Mouse (Mus musculus) lung, embryonic 16.5 days (tissue): ENCODE results near the gene Cmbl. TPM values are rescaled to one million over a fixed set of nuclear protein-coding genes. Genes with fewer than 3 reads are reported as not detected.
A peak's percentile ranks its signal among the peaks of the same experiment; 100 is the strongest.

Source experiments
- ATAC-seq: fragments of 200-750 bp; cut with Nextera tagmentation; 2 replicates; pipeline ENCODE4 v1.8.0; 2017; ENCODE audit warnings: low read depth, mild to moderate bottlenecking, moderate library complexity
- H3K27ac ChIP-seq: fragments of 300-500 bp; sonication (generic); 2 replicates; pipeline ENCODE4 v1.5.1; 2014; ENCODE audit warnings: mild to moderate bottlenecking, control low read depth, low read length
- H3K27me3 ChIP-seq: fragments of 300-500 bp; sonication (generic); 2 replicates; pipeline ENCODE4 v1.6.1; 2014; ENCODE audit warnings: low read depth, low read length, mixed read lengths; ENCODE audit not compliant: control insufficient read depth, insufficient read depth
- H3K36me3 ChIP-seq: fragments of 300-500 bp; sonication (generic); 2 replicates; pipeline ENCODE4 v1.6.1; 2014; ENCODE audit warnings: low read length; ENCODE audit not compliant: control insufficient read depth, insufficient read depth
- H3K4me1 ChIP-seq: fragments of 300-500 bp; sonication (generic); replicated peaks from 2 replicates; pipeline ENCODE4 v1.6.1; 2014; ENCODE audit warnings: low read length, mixed read lengths; ENCODE audit not compliant: control insufficient read depth, insufficient read depth
- H3K4me2 ChIP-seq: fragments of 300-500 bp; sonication (generic); 2 replicates; pipeline ENCODE4 v1.6.1; 2014; ENCODE audit warnings: low read depth, low read length, control low read depth
- H3K4me3 ChIP-seq: fragments of 300-500 bp; sonication (generic); 2 replicates; pipeline ENCODE4 v1.5.1; 2014; ENCODE audit warnings: mild to moderate bottlenecking, low read length, control low read depth
- H3K9ac ChIP-seq: fragments of 300-500 bp; sonication (generic); 2 replicates; pipeline ENCODE4 v1.6.1; 2014; ENCODE audit warnings: low read length, control low read depth
- H3K9me3 ChIP-seq: fragments of 300-500 bp; sonication (generic); 2 replicates; pipeline ENCODE4 v1.6.1; 2016; ENCODE audit warnings: low read length; ENCODE audit not compliant: control insufficient read depth
- WGBS: fragments of 180-500 bp; shearing (Covaris S2); extraction: QIAGEN DNeasy Blood & Tissue Kit; methylation state at CpG from one replicate; pipeline ENCODE4 v1.1.7; 2014; 5-methylcytosine and 5-hydroxymethylcytosine counted together
- polyA plus RNA-seq: library from polyadenylated mRNA; unstranded; fragments of >200 nt; fragmentation: Nextera tagmentation; extraction: Ambion mirVana; gene quantifications from 2 replicates; pipeline ENCODE4 v1.2.1, GENCODE M21; 2015

Gene Cmbl
- polyA plus RNA-seq, 1 experiment from 2014 or later, result 6.8 TPM

DNA sequence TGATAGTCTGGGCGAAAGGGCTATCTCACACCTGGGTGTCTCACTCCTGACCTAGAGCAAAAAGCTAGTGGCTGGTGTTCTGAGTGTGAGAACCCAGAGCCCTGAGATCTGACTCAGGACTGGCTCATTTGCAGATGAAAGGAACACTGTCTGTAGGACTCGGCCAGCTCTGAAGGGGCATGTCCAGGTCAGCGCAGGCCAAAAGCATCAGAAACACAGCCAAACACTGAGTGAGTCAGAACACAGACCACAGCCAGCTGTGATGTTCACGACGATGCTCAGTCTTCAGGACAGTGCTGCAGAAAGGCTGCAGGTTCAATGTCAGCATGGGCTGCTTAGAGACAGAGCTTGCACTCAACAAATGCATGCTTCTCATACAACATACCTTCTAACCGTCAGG lies 3.8 kb upstream of the Cmbl start:
- ATAC-seq, result no peak
- WGBS, result 79% methylated on average over 6 of the region's 6 CpGs

DNA sequence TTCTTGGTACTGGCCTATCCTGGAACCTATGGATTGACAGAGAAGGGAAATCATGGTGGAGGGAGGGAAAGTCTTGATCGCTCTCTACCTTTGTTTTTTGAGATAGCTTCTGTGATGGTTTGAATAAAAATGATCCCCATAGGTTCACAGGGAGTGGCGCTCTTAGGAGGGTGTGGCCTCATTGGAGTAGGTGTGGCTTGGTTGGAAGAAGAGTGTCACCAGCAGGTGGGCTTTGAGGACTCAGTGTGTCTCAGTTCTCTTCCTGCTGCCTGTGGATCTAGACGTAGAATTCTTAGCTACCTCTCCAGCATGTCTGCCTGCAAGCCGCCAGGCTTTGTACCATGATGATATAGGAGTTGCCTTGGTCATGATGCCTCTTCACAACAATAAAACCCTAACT lies 3.2 kb upstream of the Cmbl start:
- WGBS, result 92% methylated on average over 4 of the region's 4 CpGs
- ATAC-seq, result no peak
- H3K9ac ChIP-seq, result no peak overlapping the region

More for the DNA sequence above, 3.8 kb upstream of the Cmbl start:
- no peak overlapping the region for H3K4me3 ChIP-seq
- no peaks in the 10 kb centered on the region; the same call in 1 of the 2 replicates for H3K9me3 ChIP-seq
- H3K27me3 ChIP-seq, result no peaks in the 10 kb centered on the region
- H3K36me3 ChIP-seq, result no peaks in the 10 kb centered on the region
- H3K9ac ChIP-seq, result no peak overlapping the region
- peaks cover 10% of the 10 kb centered on the region for H3K4me1 ChIP-seq
- H3K27ac ChIP-seq, result no peak overlapping the region
- no peak overlapping the region for H3K4me2 ChIP-seq

DNA sequence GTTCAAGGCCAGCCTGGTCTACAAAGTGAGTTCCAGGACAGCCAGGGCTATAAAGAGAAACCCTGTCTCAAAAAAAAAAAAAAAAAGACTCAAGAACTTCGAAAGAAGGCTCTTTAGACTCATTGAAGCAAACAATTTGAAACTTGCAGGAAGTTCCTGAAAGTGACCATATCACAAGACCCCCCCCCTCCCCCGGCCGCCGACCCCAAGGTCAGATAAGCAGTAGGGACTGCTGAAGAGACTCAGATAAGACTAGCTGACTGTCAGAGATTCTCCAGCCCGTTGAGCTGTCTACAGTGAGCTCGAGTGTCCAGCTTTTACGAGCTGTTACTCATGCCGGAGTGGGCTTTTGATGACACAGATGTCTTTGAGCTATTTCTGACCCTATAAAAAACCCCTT lies 2.3 kb upstream of the Cmbl start:
- Histone ChIP-seq H3K27ac (no peak overlapping the region), H3K9ac (no peak overlapping the region)

More for the DNA sequence above, 3.2 kb upstream of the Cmbl start:
- H3K27ac ChIP-seq, result no peak overlapping the region
- no peak overlapping the region for H3K4me2 ChIP-seq
- H3K9me3 ChIP-seq, result no peaks in the 10 kb centered on the region; the same call in 1 of the 2 replicates
- H3K27me3 ChIP-seq, result no peaks in the 10 kb centered on the region
- H3K4me1 ChIP-seq, result peaks cover 10% of the 10 kb centered on the region
- H3K4me3 ChIP-seq, result no peak overlapping the region
- no peaks in the 10 kb centered on the region for H3K36me3 ChIP-seq

DNA sequence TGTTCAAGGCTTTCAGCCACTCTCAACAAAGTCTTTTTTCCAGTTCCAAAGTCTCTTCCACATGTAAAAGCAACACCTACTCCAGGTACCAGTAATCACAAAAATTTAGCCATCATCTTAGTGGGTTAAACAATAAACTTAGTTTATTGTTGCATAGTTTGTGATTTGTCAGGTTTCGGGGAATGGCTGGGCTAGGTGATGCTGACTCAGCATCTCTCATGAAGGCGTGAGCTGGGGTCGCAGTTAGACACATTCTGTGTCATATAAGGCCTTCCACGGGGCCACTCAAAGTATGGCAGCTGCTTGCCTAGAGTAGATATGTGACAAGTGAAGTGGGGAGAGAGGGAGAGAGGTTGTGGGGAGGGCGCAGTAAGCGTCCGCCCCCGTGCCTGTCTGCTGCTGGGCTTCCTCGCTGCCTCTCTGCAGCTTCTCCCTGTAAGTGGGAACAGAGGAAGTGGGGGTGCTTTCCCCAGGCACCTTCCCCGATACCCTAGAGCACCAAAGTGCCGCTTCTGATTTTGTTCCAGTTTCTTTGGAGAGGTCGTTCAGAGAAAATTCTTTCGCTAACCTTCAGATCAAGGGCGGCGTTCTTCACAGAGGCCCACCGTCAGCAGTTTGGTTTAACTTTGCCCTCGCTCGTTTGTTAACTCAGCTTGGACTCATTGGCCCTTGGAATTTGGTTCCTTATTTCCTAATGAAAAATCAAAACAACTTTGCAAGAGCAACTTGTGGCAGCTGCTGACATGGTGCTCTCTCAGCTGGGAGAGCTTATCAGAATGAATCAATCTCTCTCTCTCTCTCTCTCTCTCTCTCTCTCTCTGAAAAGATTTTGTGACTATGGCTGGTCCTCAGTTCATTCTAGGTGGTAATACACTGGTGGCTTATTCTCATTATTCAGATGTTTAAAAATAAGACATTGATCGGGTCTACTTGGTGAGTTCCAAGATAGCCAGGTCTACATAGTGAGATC lies 1.3 kb upstream of the Cmbl start:
- peak overlapping the region; percentile 23 for H3K4me2 ChIP-seq
- peak; percentile 41 for ATAC-seq
- WGBS, result 28% methylated on average over 19 of the region's 19 CpGs
- no peaks in the 10 kb centered on the region for H3K36me3 ChIP-seq
- H3K4me1 ChIP-seq, result peaks cover 17% of the 10 kb centered on the region
- no peaks in the 10 kb centered on the region for H3K27me3 ChIP-seq
- H3K9ac ChIP-seq, result no peak overlapping the region
- peak overlapping the region; percentile 14; the same call in 1 of the 2 replicates for H3K4me3 ChIP-seq
- no peaks in the 10 kb centered on the region; the same call in 1 of the 2 replicates for H3K9me3 ChIP-seq
- H3K27ac ChIP-seq, result peak overlapping the region; percentile 36

More for the DNA sequence above, 2.3 kb upstream of the Cmbl start:
- H3K9me3 ChIP-seq, result no peaks in the 10 kb centered on the region; the same call in 1 of the 2 replicates
- ATAC-seq, result no peak
- H3K4me3 ChIP-seq, result no peak overlapping the region
- WGBS, result 52% methylated on average over 8 of the region's 8 CpGs
- H3K4me1 ChIP-seq, result peaks cover 10% of the 10 kb centered on the region
- no peaks in the 10 kb centered on the region for H3K27me3 ChIP-seq
- H3K36me3 ChIP-seq, result no peaks in the 10 kb centered on the region
- H3K4me2 ChIP-seq, result no peak overlapping the region

DNA sequence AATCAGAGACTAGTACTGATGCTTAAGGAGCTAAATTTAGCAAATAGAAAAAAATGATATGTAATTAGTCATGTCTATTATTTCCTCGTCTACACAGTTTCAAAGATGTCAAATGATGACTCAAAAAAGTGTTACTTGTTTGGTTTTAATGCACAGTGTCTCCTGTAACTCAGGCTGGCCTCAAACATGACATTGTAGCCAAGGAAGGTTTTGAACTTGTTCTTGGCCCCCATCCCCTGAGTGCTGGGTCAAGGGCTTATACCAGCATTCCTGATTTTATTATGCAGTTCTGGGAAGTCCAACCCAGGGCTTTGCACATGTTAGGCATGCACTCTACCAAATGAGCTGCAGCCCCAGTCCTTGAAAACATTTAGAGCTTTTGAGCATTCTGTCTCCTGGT lies 597 bp downstream of the Cmbl start:
- Histone ChIP-seq H3K4me2 (no peak overlapping the region), H3K36me3 (no peaks in the 10 kb centered on the region), H3K27ac (no peak overlapping the region), H3K4me1 (peaks cover 26% of the 10 kb centered on the region), H3K9me3 (no peaks in the 10 kb centered on the region; the same call in 1 of the 2 replicates), H3K4me3 (no peak overlapping the region), H3K27me3 (no peaks in the 10 kb centered on the region), H3K9ac (no peak overlapping the region)
- WGBS, result 68% methylated on average over 1 of the region's 1 CpGs
- ATAC-seq, result no peak

DNA sequence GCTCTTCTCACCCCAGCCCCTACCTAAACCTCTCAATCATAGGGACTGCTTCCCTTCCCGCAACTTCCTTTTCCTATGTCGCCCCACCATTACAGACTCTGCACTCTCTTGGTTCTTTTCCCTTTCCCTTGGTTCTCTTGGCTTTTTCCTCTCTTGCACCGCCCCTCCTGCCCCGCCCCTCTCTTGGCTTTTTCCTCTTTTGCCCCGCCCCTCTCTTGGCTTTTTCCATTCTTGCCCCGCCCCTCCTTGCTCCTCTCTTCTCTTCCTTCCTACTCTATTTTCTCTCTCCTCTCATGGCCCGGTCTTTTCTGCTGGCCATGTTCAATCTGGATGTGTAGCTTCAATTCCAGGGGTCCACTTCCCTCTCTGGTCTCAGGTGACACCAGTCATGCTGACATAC lies 2.2 kb downstream of the Cmbl start:
- no peak overlapping the region for H3K9ac ChIP-seq
- H3K4me3 ChIP-seq, result no peak overlapping the region
- H3K36me3 ChIP-seq, result no peaks in the 10 kb centered on the region
- no peaks in the 10 kb centered on the region for H3K9me3 ChIP-seq
- no peak overlapping the region for H3K27ac ChIP-seq
- no peaks in the 10 kb centered on the region for H3K27me3 ChIP-seq
- H3K4me1 ChIP-seq, result peaks cover 26% of the 10 kb centered on the region
- no peak for ATAC-seq
- no peak overlapping the region for H3K4me2 ChIP-seq
- WGBS, result 75% methylated on average over 7 of the region's 7 CpGs

DNA sequence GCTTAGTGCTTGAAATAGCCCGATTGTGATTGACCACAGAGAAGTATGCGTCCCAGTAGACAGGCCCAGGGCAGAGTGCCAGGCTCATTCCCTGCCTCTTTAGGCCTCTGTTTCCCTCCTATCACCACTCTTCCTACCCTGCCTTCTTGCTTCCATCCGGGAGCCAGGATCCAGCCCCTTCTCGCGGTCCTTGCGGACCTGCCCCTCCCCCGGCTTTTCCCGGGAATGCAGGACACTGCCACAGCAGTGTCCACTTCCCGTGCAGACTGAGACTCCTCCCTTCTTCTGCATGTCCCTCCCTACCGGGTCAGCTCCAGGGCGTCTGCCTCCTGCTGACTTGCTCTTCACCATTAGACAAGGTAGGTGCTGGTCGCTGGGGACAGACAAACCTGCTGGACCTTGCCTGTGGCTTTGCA lies 3.4 kb downstream of the Cmbl start:
- Histone ChIP-seq H3K9me3 (no peaks in the 10 kb centered on the region), H3K36me3 (no peaks in the 10 kb centered on the region), H3K4me3 (peak overlapping the region; percentile 17; the same call in 1 of the 2 replicates), H3K9ac (peak overlapping the region; percentile 13; the same call in 1 of the 2 replicates), H3K4me1 (peaks cover 22% of the 10 kb centered on the region), H3K27ac (0 out of 2 replicates have a peak overlapping the region, but pooled peaks have one; percentile 15), H3K4me2 (peak overlapping the region; percentile 46), H3K27me3 (no peaks in the 10 kb centered on the region)
- WGBS, result 11% methylated on average over 11 of the region's 12 CpGs
- peak; percentile 81 for ATAC-seq

DNA sequence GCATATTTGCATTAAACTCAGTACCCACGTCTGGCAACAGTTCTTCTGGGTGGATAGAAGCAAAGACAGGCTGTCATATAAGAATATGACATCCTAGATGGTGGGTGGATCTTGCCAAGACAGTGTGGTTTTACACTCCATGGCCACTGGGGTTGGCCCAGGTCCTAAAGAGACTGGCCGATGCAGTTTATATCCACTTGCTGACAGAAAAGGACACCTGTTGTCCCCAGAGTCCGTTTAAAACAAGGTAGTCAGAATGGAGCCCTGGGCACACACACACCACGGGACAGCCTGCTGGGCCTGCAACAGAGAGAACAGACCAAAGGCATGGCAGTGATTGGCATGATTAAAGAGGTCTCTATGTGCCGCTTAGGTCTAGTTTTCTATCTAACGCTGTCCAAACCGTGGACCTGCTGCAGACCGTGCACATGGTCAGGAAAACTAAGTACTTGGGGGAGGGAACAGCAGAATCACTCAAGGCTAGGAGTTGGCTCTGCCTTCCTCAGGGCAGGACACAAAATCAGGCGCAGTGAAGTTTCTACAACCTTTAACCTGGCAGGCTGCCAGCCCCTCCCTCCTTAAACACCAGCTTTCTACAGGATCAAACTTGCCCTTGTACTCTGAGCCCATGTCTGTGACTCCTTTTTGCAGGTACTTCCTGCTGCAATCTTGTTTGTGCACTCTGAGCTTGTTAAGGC lies 4.3 kb downstream of the Cmbl start:
- ATAC-seq, result peak; percentile 60
- 43% methylated on average over 9 of the region's 9 CpGs for WGBS
- Histone ChIP-seq H3K9ac (no peak overlapping the region), H3K27me3 (no peaks in the 10 kb centered on the region), H3K36me3 (no peaks in the 10 kb centered on the region), H3K4me3 (no peak overlapping the region), H3K9me3 (no peaks in the 10 kb centered on the region), H3K27ac (peak overlapping the region; percentile 13; the same call in 1 of the 2 replicates), H3K4me2 (no peak overlapping the region), H3K4me1 (peaks cover 16% of the 10 kb centered on the region)

DNA sequence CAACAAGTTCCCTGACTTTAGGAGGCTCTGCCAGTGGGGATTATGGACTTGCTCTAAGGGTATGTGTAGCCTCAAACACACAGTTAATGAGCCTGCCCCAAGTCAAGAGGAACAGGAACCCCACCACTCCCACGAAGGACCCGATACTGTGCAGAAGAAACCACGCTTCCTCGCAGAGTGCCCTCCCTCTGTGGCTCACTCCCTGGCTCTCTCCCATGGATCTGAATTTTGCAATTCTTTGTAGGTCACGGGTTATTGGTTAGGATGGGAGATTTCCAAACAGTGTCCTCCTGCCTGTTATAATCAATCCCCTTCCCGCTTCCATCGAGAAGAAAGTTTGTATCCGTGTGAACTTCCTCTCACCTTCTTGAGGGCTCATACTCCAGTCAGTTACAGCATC lies 5.8 kb downstream of the Cmbl start:
- Histone ChIP-seq H3K27me3 (no peaks in the 10 kb centered on the region), H3K4me1 (peaks cover 16% of the 10 kb centered on the region), H3K27ac (no peak overlapping the region), H3K4me3 (no peak overlapping the region), H3K9me3 (no peaks in the 10 kb centered on the region), H3K4me2 (no peak overlapping the region), H3K9ac (no peak overlapping the region), H3K36me3 (no peaks in the 10 kb centered on the region)
- ATAC-seq, result no peak
- WGBS, result 89% methylated on average over 8 of the region's 8 CpGs
